Mouse (Mus musculus) CH12.LX (cell line): ENCODE results near the gene March2.

Experiments used
- MAFK ChIP-seq: IDR thresholded peaks from 2 replicates; pipeline ENCODE4 v1.6.1; 2011; ENCODE audit warnings: low read length, improper control_type of control experiment; ENCODE audit not compliant: insufficient replicate concordance
- POLR2A ChIP-seq: IDR thresholded peaks from 2 replicates; pipeline ENCODE4 v1.6.1; 2011; ENCODE audit warnings: low read depth, mild to moderate bottlenecking, improper control_type of control experiment, low read length
- POLR2AphosphoS2 ChIP-seq: IDR thresholded peaks from 2 replicates; pipeline ENCODE4 v1.6.1; 2011; ENCODE audit warnings: low read depth, low read length, improper control_type of control experiment
- RCOR1 ChIP-seq: conservative IDR thresholded peaks from 2 replicates; pipeline ENCODE4 v1.6.1; 2012; ENCODE audit warnings: low read depth, mild to moderate bottlenecking, inconsistent platforms, low read length, improper control_type of control experiment
- USF2 ChIP-seq: conservative IDR thresholded peaks from 2 replicates; pipeline ENCODE4 v1.6.1; 2011; ENCODE audit warnings: low read depth, low read length, improper control_type of control experiment
- ZNF384 ChIP-seq: IDR thresholded peaks from 2 replicates; pipeline ENCODE4 v1.6.1; 2012; ENCODE audit warnings: low read depth, low read length, improper control_type of control experiment, inconsistent platforms

DNA sequence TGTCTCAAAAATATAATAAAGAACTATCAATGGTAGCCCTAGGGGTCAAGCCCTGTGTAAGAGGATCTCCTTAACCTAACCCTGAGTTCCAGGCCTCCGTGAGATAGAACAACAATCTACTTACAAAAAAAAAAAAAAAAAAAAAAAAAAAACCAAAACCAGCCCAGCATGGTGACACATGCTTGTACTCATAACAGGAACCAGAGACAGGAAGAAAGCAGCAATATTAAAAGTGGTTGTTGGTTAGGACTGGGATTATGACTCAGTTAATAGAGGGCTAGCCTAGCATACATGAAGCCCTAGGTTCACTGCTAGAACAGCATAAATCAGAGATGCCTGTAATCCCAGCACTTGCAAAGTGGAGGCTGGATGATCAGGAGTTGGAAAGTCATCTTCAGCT, 16.3 kb downstream of the March2 start:
- no peak for TF ChIP-seq RCOR1
- TF ChIP-seq POLR2A, result no peak
- TF ChIP-seq POLR2AphosphoS2, result no peak
- no peak for TF ChIP-seq USF2
- TF ChIP-seq ZNF384, result peak; percentile 93
- TF ChIP-seq MAFK, result no peak
